Mouse (Mus musculus): Measurements from ENCODE around the gene Cntn5.
A peak's percentile ranks its signal among the peaks of the same experiment; 100 is the strongest.

The Cntn5 gene

GRCm38 (mm10) chr9:10447220-10447837 is 457.2 kb downstream of the Cntn5 start:
- no peak for DNase-seq (ENCODE audit: low spot score)

- no peak for DNase-seq (ENCODE audit: low spot score)
These were observed 492.5 kb downstream of the Cntn5 start for GRCm38 (mm10) chr9:10412075-10412474.

GRCm38 (mm10) chr9:10400099-10400498 is 504.5 kb downstream of the Cntn5 start:
- no peak for DNase-seq (ENCODE audit: low spot score)

GRCm38 (mm10) chr9:10389863-10390262 is 514.7 kb downstream of the Cntn5 start:
- no peak for DNase-seq (ENCODE audit: low spot score)

- no peak for DNase-seq (ENCODE audit: low spot score)
These were observed 520.1 kb downstream of the Cntn5 start for GRCm38 (mm10) chr9:10384455-10384854.

- DNase-seq (ENCODE audit: low spot score) = no peak
These were observed 521.4 kb downstream of the Cntn5 start for GRCm38 (mm10) chr9:10383140-10383539.

GRCm38 (mm10) chr9:10381701-10382100 is 522.9 kb downstream of the Cntn5 start:
- no peak for DNase-seq (ENCODE audit: low spot score)

GRCm38 (mm10) chr9:10376261-10376660 is 528.3 kb downstream of the Cntn5 start:
- no peak for DNase-seq (ENCODE audit: low spot score)

GRCm38 (mm10) chr9:10368971-10369370 is 535.6 kb downstream of the Cntn5 start:
- no peak for DNase-seq (ENCODE audit: low spot score)

GRCm38 (mm10) chr9:10368410-10368809 is 536.2 kb downstream of the Cntn5 start:
- DNase-seq (ENCODE audit: low spot score) = no peak

GRCm38 (mm10) chr9:10366246-10366955 is 538.2 kb downstream of the Cntn5 start:
- DNase-seq (ENCODE audit: low spot score) = no peak

- DNase-seq (ENCODE audit: low spot score) = no peak
These were observed 553.5 kb downstream of the Cntn5 start for GRCm38 (mm10) chr9:10350909-10351655.

GRCm38 (mm10) chr9:10348741-10349140 is 555.8 kb downstream of the Cntn5 start:
- no peak for DNase-seq (ENCODE audit: low spot score)

- no peak for DNase-seq (ENCODE audit: low spot score)
These were observed 556.4 kb downstream of the Cntn5 start for GRCm38 (mm10) chr9:10348222-10348621.

- no peak for DNase-seq (ENCODE audit: low spot score)
These were observed 563.8 kb downstream of the Cntn5 start for GRCm38 (mm10) chr9:10340751-10341150.

GRCm38 (mm10) chr9:10339716-10340115 is 564.9 kb downstream of the Cntn5 start:
- no peak for DNase-seq (ENCODE audit: low spot score)

- DNase-seq (ENCODE audit: low spot score) = peak; percentile 1
These were observed 579.7 kb downstream of the Cntn5 start for GRCm38 (mm10) chr9:10324697-10325368.

GRCm38 (mm10) chr9:10269342-10269741 is 635.2 kb downstream of the Cntn5 start:
- DNase-seq (ENCODE audit: low spot score) = peak; percentile 37

GRCm38 (mm10) chr9:10268836-10269235 is 635.7 kb downstream of the Cntn5 start:
- DNase-seq (ENCODE audit: low spot score) = no peak

GRCm38 (mm10) chr9:10265616-10266015 is 639.0 kb downstream of the Cntn5 start:
- DNase-seq (ENCODE audit: low spot score) = no peak

GRCm38 (mm10) chr9:10233364-10233763 is 671.2 kb downstream of the Cntn5 start:
- no peak for DNase-seq (ENCODE audit: low spot score)

GRCm38 (mm10) chr9:10232066-10232465 is 672.5 kb downstream of the Cntn5 start:
- DNase-seq (ENCODE audit: low spot score) = no peak
